Mouse (Mus musculus) MEL (cell line): ENCODE measurements at regions not wholly inside any gene's neighbourhood (a gene's known extent, or its start where the extent isn't known, plus 50 kb on each side); places are given as distances from the start of the nearest gene placed in this dataset.

Experiments
- CTCF ChIP-seq, 3 experiments: IDR thresholded peaks in 2 of 3; conservative IDR thresholded peaks in 1 of 3; 2 replicates each; pipeline ENCODE4 v1.5.1; 2011 to 2012; ENCODE audit warnings: low read length in 3 of 3, low read depth in 2 of 3, mild to moderate bottlenecking in 2 of 3, improper control_type of control experiment in 1 of 3, inconsistent platforms in 1 of 3, mixed read lengths in 1 of 3, moderate library complexity in 1 of 3; ENCODE audit not compliant: control insufficient read depth in 1 of 3, insufficient read depth in 1 of 3, poor library complexity in 1 of 3, severe bottlenecking in 1 of 3
- GATA1 ChIP-seq: IDR thresholded peaks from 2 replicates; pipeline ENCODE4 v1.6.1; 2011; ENCODE audit warnings: low read depth, low read length, improper control_type of control experiment
- MYC ChIP-seq: IDR thresholded peaks from 2 replicates; pipeline ENCODE4 v1.6.1; 2011; ENCODE audit warnings: low read depth, mild to moderate bottlenecking, low read length, improper control_type of control experiment, moderate library complexity
- POLR2A ChIP-seq, 2 experiments: IDR thresholded peaks; 2 replicates each; pipeline ENCODE4 v1.6.1; 2011 to 2012; ENCODE audit warnings: low read length in 2 of 2, mild to moderate bottlenecking in 2 of 2, control low read depth in 1 of 2, improper control_type of control experiment in 1 of 2, low read depth in 1 of 2, moderate library complexity in 1 of 2; ENCODE audit not compliant: control insufficient read depth in 1 of 2, insufficient read depth in 1 of 2, poor library complexity in 1 of 2
- TCF12 ChIP-seq: IDR thresholded peaks from 2 replicates; pipeline ENCODE4 v1.6.1; 2014; ENCODE audit warnings: low read depth, mild to moderate bottlenecking, inconsistent platforms, low read length, improper control_type of control experiment, moderate library complexity
- ZMIZ1 ChIP-seq: IDR thresholded peaks from 2 replicates; pipeline ENCODE4 v1.6.1; 2012; ENCODE audit warnings: low read depth, mild to moderate bottlenecking, inconsistent platforms, low read length, improper control_type of control experiment, moderate library complexity
- ZNF384 ChIP-seq: IDR thresholded peaks from 2 replicates; pipeline ENCODE4 v1.6.1; 2012; ENCODE audit warnings: low read depth, mild to moderate bottlenecking, inconsistent platforms, low read length, improper control_type of control experiment

DNA sequence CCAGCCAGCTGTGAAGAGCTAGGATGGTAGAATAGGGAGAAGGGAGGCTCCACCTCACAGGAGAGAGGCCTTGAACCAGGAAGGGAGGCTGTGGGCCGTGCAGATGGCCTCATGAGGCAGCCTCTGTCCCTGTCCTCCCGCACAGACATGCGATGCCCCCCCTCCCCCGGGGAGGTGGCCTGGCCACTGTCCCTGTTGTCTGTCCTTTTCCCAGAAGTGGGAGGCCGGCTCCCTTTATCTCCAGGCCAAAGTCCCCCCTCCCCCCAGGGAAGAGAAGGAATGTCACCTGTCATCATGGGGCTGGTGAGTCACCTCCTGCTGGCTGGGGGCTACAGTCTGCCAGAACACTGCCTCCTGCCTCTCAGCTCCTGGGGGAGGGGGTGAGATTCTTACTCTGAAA, 103.6 kb upstream of the Ptpn1 start:
- TF ChIP-seq POLR2A (IDR thresholded peaks at IDR 0.05; ENCODE audit: control insufficient read depth in 1 of 2, insufficient read depth in 1 of 2, low read depth in 1 of 2, low read length in 2 of 2, poor library complexity in 1 of 2) (no peak), TCF12 (no peak), ZNF384 (no peak), ZMIZ1 (no peak), CTCF (IDR thresholded peaks at IDR 0.05 in 2 of 3, conservative IDR thresholded peaks at IDR 0.05 in 1 of 3; ENCODE audit: control insufficient read depth in 1 of 3, insufficient read depth in 1 of 3, low read depth in 2 of 3, low read length in 3 of 3, poor library complexity in 1 of 3, severe bottlenecking in 1 of 3) (no peak), GATA1 (no peak), MYC (no peak)
